Mouse (Mus musculus) lung, postnatal 10 days (tissue): ENCODE results near the gene Olfr548-ps1.

ENCODE experiments used
- DNase-seq: peaks from one replicate; pipeline ENCODE4 v3.0.0; 2021

Olfr548-ps1 gene

DNA sequence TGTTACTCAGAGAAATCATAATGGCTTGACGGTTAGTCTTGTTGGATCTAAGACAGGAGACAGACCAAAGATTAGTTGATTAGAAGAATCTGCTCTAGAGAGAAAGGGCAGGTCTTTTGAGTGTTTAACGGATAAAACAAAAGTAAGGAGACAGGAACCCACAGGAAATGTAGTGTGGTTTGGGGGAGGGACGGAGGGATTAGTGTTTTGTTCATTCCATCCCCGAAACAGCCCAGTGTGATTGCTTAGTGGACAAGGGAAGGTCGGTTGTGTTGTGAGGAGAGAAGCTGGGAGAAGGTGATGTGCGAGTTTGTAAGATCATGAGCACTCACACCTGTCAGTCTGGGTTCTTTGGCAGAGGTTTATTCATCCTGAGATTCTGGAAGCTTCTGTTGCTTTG is 35.3 kb downstream of the Olfr548-ps1 start:
- no peak for DNase-seq

- no peak for DNase-seq
Observed at GRCm38 (mm10) chr7:102591786-102592185, 51.1 kb downstream of the Olfr548-ps1 start, which contains the start of gene Olfr551. Gene Olfr551, minus strand, starts transcription at chr7:102591886.
